Mouse (Mus musculus): ENCODE results near the gene Cage1. TPM values are rescaled to one million over a fixed set of nuclear protein-coding genes. Genes with fewer than 3 reads are reported as not detected.

Cage1 gene
- polyA plus RNA-seq (2017; shearing (Covaris generic)), result 1 to 10 TPM in 1 of 2 experiments, under 1 TPM in 1; 0.92 to 1.3 TPM

DNA sequence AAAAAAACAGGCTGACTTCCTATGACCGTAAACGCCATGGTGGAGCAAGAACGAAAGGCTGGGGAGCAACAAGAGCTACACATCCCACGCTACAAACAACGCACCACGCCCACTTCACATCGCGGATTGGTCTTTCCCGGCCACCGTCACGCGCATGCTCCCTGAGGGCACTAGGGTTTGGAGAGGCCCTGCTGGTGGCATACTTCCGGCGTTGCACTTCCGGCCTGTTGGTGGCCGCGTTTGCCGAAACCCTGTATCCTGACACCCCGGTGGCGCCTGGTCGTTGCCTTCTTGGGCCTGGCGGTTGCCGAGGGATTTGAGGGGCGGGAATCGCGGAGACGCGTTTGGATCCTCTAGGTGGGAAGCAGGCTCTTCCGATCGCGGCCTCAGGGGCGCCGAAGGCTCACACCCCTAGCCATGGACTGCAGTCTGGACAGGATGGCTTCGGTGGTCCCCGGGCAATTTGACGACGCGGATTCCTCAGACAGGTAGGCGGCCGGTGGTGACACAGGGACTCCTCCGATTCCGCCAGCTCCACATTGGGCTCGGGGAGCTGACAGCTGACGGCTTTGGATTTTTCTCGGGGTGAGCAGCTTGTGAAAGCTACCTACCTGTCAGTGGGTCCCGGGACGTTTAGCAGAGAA lies at the start of gene Cage1:
Cage1 (minus strand) TSS at position 26 of the 644 bp plus-strand sequence.

DNA sequence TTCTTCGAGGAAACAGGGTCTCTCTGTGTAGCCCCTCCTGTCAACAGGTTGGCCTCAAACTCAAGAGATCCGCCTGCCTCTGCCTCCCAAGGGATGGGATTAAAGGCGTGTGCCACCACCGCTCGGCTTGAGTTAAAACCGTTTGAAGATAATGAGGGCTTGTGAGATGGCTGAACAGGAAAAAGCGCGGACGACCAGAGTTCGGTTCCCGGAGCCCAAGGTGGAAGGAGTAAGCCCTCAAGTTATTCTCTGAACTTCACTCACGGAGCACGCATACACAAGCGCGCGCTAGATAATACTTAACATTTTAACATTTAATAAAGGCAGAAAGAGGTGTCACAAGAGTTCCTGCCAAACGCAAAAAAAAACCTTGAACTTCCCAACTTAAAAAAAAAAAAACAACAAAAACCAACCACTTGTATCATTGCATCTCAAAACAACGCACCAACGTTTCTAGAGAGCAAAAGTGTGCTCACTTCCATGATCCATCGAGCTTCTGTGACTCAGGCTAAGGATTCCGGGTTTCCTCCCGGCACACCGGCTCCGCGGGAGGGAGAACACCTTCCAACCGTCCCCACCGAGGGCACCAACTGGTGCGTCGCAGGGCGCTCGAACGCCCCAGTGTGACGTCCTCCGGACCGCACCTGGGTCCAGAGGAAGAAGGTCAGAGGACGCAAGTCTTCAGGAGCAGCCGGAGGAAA lies 376 bp downstream of the Cage1 start, which contains the start of gene Riok1:
Riok1 (plus strand) TSS at position 653 of the 701 bp plus-strand sequence.

DNA sequence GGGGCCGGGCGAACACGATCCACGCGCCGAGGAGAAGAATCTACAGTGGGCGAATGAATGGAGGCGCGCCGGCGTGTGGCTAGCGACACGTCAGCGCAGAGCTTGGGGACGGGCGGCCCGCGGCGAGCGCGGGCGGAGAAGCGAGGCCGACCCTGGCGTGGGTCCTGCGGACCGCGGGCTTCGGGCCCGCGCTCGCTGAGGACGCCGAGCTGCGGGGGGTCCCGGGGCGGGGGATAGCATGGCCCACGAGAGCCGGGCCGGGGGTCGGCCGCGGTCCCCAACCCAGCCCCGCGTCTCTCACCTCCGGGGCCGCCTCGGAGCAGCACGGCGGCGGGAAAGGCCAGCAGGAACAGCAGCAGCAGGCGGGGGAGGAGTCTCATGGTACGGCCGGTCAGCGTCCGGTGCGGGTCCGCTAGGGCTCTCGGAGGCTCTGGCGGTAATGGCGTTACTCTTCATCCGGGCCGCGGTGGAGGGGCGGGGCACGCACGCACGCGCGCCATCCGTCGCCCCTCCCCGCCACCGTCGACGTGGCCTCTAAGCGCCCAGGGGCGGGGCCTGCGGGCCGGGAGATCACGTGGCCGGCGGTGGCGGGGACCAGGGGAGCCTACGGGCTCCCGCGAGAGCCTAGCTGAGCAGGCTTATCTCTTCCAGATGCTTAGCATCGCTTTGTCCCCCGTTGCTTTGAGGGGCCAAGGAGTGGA lies 43.0 kb downstream of the Cage1 start, which contains the start of gene Ssr1:
Ssr1 (minus strand) TSS at position 514 of the 701 bp plus-strand sequence.

Other genes starting within 250 kb of the Cage1 start
- 10 to 100 TPM; 53.6 to 75.1 TPM for gene Ssr1, start 42.9 kb downstream of the Cage1 start, polyA plus RNA-seq (2017; shearing (Covaris generic))
- 100 to 1,000 TPM in 1 of 2 experiments, 10 to 100 TPM in 1; 86.8 to 116 TPM for gene Riok1, start 74 bp downstream of the Cage1 start, polyA plus RNA-seq (2017; shearing (Covaris generic))
- gene Dsp, start 114.2 kb upstream of the Cage1 start, polyA plus RNA-seq (2017; shearing (Covaris generic)), result under 1 TPM; 0.10 to 0.33 TPM
- gene Snrnp48, start 167.9 kb upstream of the Cage1 start, polyA plus RNA-seq (2017; shearing (Covaris generic)), result 10 to 100 TPM; 53.7 to 56.3 TPM